ENCODE assay signal across 9 mouse cellular contexts in genomic region chr6:18445747-18446146, GRCm38 (mm10).
DNase-seq lines count a peak whose midpoint lies in the region; ATAC-seq lines count a peak whose summit lies in the region.
"Had no signal": no experiment of that assay in that cellular context is flagged by ENCODE, and none has a peak within 500 bp of the region (broad histone marks: within the 10 kb centered on the region; RNA-seq: fewer than 3 reads in every experiment).

No protein-coding gene starts in this region.

- no peaks in the 10 kb centered on the region for H3K27me3 ChIP-seq in hindbrain, embryonic 15.5 days
- no peaks in the 10 kb centered on the region for H3K27me3 ChIP-seq in neural tube, embryonic 14.5 days (ENCODE audit: control insufficient read depth, insufficient read depth, low read length)
- H3K27me3 ChIP-seq: liver, embryonic 15.5 days had no signal

- H3K4me3 ChIP-seq in hindbrain, embryonic 15.5 days, result no peak overlapping the region
- H3K4me3 ChIP-seq in neural tube, embryonic 14.5 days (ENCODE audit: low read depth, low read length), result no peak overlapping the region
- H3K4me3 ChIP-seq: liver, embryonic 15.5 days had no signal

- peak overlapping the region; percentile 64 for H3K27ac ChIP-seq in hindbrain, embryonic 15.5 days (replicated peaks)
- peak overlapping the region; percentile 66 for H3K27ac ChIP-seq in neural tube, embryonic 14.5 days (ENCODE audit: low read depth, low read length)
- H3K27ac ChIP-seq: liver, embryonic 15.5 days had no signal

- no peak overlapping the region for H3K4me2 ChIP-seq in hindbrain, embryonic 15.5 days
- H3K4me2 ChIP-seq in neural tube, embryonic 14.5 days (ENCODE audit: low read depth, low read length), result no peak overlapping the region
- H3K4me2 ChIP-seq: liver, embryonic 15.5 days had no signal

- no peaks in the 10 kb centered on the region for H3K9me3 ChIP-seq in hindbrain, embryonic 15.5 days
- no peaks in the 10 kb centered on the region for H3K9me3 ChIP-seq in neural tube, embryonic 14.5 days (ENCODE audit: control insufficient read depth, low read length)
- H3K9me3 ChIP-seq: liver, embryonic 15.5 days had no signal

- intact Hi-C loops in left cerebral cortex, postnatal 14 days (cut with DNase I), result loop anchor here (5.0 kb wide), 1 partner anchor 67 kb away; the partner anchor contains the start of gene Cttnbp2

- peak; percentile 46 to 67 for DNase-seq in left cerebral cortex, postnatal 14 days (ENCODE audit: low spot score in 2 of 2)
- no peak for DNase-seq in left cerebral cortex, adult 8-10 months (ENCODE audit: low spot score in 2 of 2)
- peak; percentile 89 to 93 for DNase-seq in cerebellum, postnatal 10 days
- DNase-seq in thymus, postnatal 10 days (ENCODE audit: low spot score in 2 of 2), result no peak
- no peak for DNase-seq in T-cell, adult 2 months (ENCODE audit: low spot score)
- DNase-seq: gastrocnemius, postnatal 10 days had no signal

- H3K4me1 ChIP-seq in hindbrain, embryonic 15.5 days (replicated peaks), result 0 out of 2 replicates have a peak, but pooled peaks cover 14% of the 10 kb centered on the region
- H3K4me1 ChIP-seq in neural tube, embryonic 14.5 days (ENCODE audit: control insufficient read depth, insufficient read depth, low read length), result peaks cover 8% of the 10 kb centered on the region; the same call in 1 of the 2 replicates

- 24% methylated on average over 4 of the region's 4 CpGs for WGBS in hindbrain, embryonic 15.5 days
- 17% methylated on average over 4 of the region's 4 CpGs for WGBS in neural tube, embryonic 14.5 days

- no peaks in the 10 kb centered on the region; the same call in 1 of the 2 replicates for H3K36me3 ChIP-seq in hindbrain, embryonic 15.5 days
- H3K36me3 ChIP-seq in neural tube, embryonic 14.5 days (ENCODE audit: control insufficient read depth, insufficient read depth, low read length), result no peaks in the 10 kb centered on the region
- H3K36me3 ChIP-seq: liver, embryonic 15.5 days had no signal

- H3K9ac ChIP-seq in hindbrain, embryonic 15.5 days, result no peak overlapping the region
- no peak overlapping the region for H3K9ac ChIP-seq in neural tube, embryonic 14.5 days (replicated peaks; ENCODE audit: low read depth, low read length)
- H3K9ac ChIP-seq: liver, embryonic 15.5 days had no signal

- peak; percentile 82 for ATAC-seq in hindbrain, embryonic 15.5 days (ENCODE audit: low FRiP score, low read depth)
- ATAC-seq in neural tube, embryonic 14.5 days (ENCODE audit: low read depth), result peak; percentile 78

Comparison
In these comparisons a context has a peak if more than half of its experiments do, and no peak if none do; other contexts are left out.
1. DNase-seq: peak in left cerebral cortex, postnatal 14 days (2 of 2) and cerebellum, postnatal 10 days (2 of 2); none in left cerebral cortex, adult 8-10 months (0 of 2), thymus, postnatal 10 days (0 of 2) and T-cell, adult 2 months (single experiment).